ENCODE assay signal across 13 mouse cellular contexts in the genomic region with DNA sequence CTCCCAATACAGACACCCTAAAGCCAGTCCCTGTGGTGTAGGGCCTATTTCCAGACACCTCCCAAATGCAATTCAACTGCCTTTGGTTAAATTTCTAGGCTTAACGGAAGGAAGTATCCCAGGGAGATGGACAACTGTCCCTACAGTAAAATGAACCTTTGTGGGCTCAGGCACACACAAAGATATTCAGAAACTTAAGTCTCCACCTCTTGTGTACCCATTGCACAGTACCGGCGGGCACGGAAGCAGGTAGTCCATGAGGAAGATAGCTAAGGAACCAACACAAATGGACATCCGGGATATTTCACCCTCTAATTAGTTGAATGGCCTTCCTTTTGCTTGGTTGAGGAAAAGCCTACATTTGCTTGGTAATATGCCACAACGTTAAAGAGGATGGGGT. TPM values are rescaled to one million over a fixed set of nuclear protein-coding genes. Genes with fewer than 3 reads are reported as not detected.
A peak's percentile ranks its signal among the peaks of the same experiment; 100 is the strongest.
DNase-seq lines count a peak whose midpoint lies in the region; ATAC-seq and TF ChIP-seq lines count a peak whose summit lies in the region.
"Had no signal": no experiment of that assay in that cellular context is flagged by ENCODE, and none has a peak within 500 bp of the region (broad histone marks: within the 10 kb centered on the region; RNA-seq: fewer than 3 reads in every experiment).

No protein-coding gene starts in this region.

- WGBS in heart, embryonic 13.5 days = 3% methylated on average over 6 of the region's 6 CpGs
- 9% methylated on average over 6 of the region's 6 CpGs for WGBS in heart, postnatal 0 days
- WGBS in thymus, adult 2 months = 80% methylated on average over 6 of the region's 6 CpGs

- no peak for TF ChIP-seq EP300 in heart, postnatal 0 days (IDR thresholded peaks at IDR 0.05; ENCODE audit: low read depth)

- peak overlapping the region; percentile 50 for H3K4me2 ChIP-seq in heart, embryonic 13.5 days
- peak overlapping the region; percentile 44 for H3K4me2 ChIP-seq in heart, postnatal 0 days (ENCODE audit: low read depth, low read length)

- H3K9ac ChIP-seq in heart, embryonic 13.5 days = peak overlapping the region; percentile 79
- H3K9ac ChIP-seq in heart, postnatal 0 days (replicated peaks; ENCODE audit: low read depth, low read length) = no peak overlapping the region

- peaks cover 99% of the 10 kb centered on the region for H3K27me3 ChIP-seq in heart, embryonic 13.5 days (replicated peaks)
- peaks cover 99% of the 10 kb centered on the region for H3K27me3 ChIP-seq in heart, postnatal 0 days (ENCODE audit: control insufficient read depth, insufficient read depth, low read length)
- H3K27me3 ChIP-seq in thymus, adult 2 months (ENCODE audit: control insufficient read depth, insufficient read depth, low read length) = no peaks in the 10 kb centered on the region

- no peaks in the 10 kb centered on the region for H3K9me3 ChIP-seq in heart, embryonic 13.5 days
- H3K9me3 ChIP-seq in heart, postnatal 0 days (replicated peaks; ENCODE audit: control insufficient read depth, low read length) = no peaks in the 10 kb centered on the region

- no peak for TF ChIP-seq POLR2A in thymus, adult 2 months (IDR thresholded peaks at IDR 0.05; ENCODE audit: control insufficient read depth, extremely low read depth, insufficient read depth, low read length, poor library complexity)

- peaks cover 7% of the 10 kb centered on the region for H3K4me1 ChIP-seq in heart, embryonic 13.5 days
- 0 out of 2 replicates have a peak, but pooled peaks cover 3% of the 10 kb centered on the region for H3K4me1 ChIP-seq in heart, postnatal 0 days (ENCODE audit: control insufficient read depth, insufficient read depth)
- H3K4me1 ChIP-seq in thymus, adult 2 months (replicated peaks; ENCODE audit: control insufficient read depth, insufficient read depth, low read length) = no peaks in the 10 kb centered on the region

- no peak for DNase-seq in heart, adult 8-10 months (ENCODE audit: low spot score)
- DNase-seq in heart, postnatal 0 days (ENCODE audit: low spot score) = no peak
- peak; percentile 37 for DNase-seq in kidney, adult 9 months
- DNase-seq in neural tube, embryonic 10.5 days (ENCODE audit: extremely low spot score, low spot score) = peak; percentile 61
- no peak for DNase-seq in cerebellum, postnatal 14 days
- DNase-seq in thymus, adult 2 months = no peak
- no peak for DNase-seq in T-cell, adult 2 months (ENCODE audit: low spot score)
- DNase-seq: cerebellum, postnatal 36 days; retina, postnatal 1 day; thymus, postnatal 25 days had no signal

- peak overlapping the region; percentile 86 for H3K27ac ChIP-seq in heart, embryonic 13.5 days (replicated peaks)
- H3K27ac ChIP-seq in heart, postnatal 0 days (ENCODE audit: low read depth) = no peak overlapping the region
- no peak overlapping the region for H3K27ac ChIP-seq in thymus, adult 2 months (ENCODE audit: control insufficient read depth, insufficient read depth, low read length)

- H3K36me3 ChIP-seq in heart, embryonic 13.5 days = no peaks in the 10 kb centered on the region
- H3K36me3 ChIP-seq in heart, postnatal 0 days (replicated peaks; ENCODE audit: control insufficient read depth, insufficient read depth, low read length) = no peaks in the 10 kb centered on the region
- no peaks in the 10 kb centered on the region for H3K36me3 ChIP-seq in thymus, adult 2 months (ENCODE audit: control insufficient read depth, insufficient read depth, low read length)

- ATAC-seq in heart, embryonic 13.5 days (ENCODE audit: extremely low read depth, insufficient number of reproducible peaks, low FRiP score, low TSS enrichment) = no peak
- no peak for ATAC-seq in heart, postnatal 0 days (ENCODE audit: insufficient read depth, low read depth)

- TF ChIP-seq CTCF in heart, postnatal 0 days (IDR thresholded peaks at IDR 0.05; ENCODE audit: low read depth) = no peak
- TF ChIP-seq CTCF in thymus, adult 2 months (IDR thresholded peaks at IDR 0.05; ENCODE audit: borderline replicate concordance, control insufficient read depth, extremely low read depth, insufficient read depth, low read length, poor library complexity) = no peak

- peak overlapping the region; percentile 52 for H3K4me3 ChIP-seq in heart, embryonic 13.5 days
- H3K4me3 ChIP-seq in heart, postnatal 0 days (ENCODE audit: low read depth, low read length) = peak overlapping the region; percentile 43
- H3K4me3 ChIP-seq in thymus, adult 2 months (ENCODE audit: control insufficient read depth, insufficient read depth, low read length) = no peak overlapping the region

RNA-seq across cellular contexts. Expression of a gene that starts 0.9 kb away (rescaled TPM):
- 0.15 and 0.33 TPM in 2 replicates for polyA plus RNA-seq in heart, embryonic 13.5 days (2015; fragmentation: Nextera tagmentation; extraction: Ambion mirVana)
- under 1 TPM in 1 of 4 experiments, not detected in 3; 0.06 TPM for total RNA-seq in heart, adult 8-10 months (2022)
- 0.08 and 0.84 TPM in 2 replicates for total RNA-seq in heart, postnatal 0 days (2014; rRNA removed; ENCODE audit: low replicate concordance)
- polyA plus RNA-seq in heart, postnatal 0 days (2015; fragmentation: Nextera tagmentation; extraction: Ambion mirVana) = 0.03 and 0.12 TPM in 2 replicates
- polyA plus RNA-seq in thymus, adult 2 months (2012; rRNA removed) = 0.04 TPM in 1 of 2 replicates, not detected in the other
- total RNA-seq: layer of hippocampus, postnatal 10 days; megakaryocyte-erythroid progenitor cell, adult 5-6 weeks had no signal

RNA-seq across cellular contexts. Expression of a gene that starts 11.8 kb away (rescaled TPM):
- 1.5 and 2.5 TPM in 2 replicates for polyA plus RNA-seq in heart, embryonic 13.5 days (2015; fragmentation: Nextera tagmentation; extraction: Ambion mirVana)
- total RNA-seq in heart, adult 8-10 months (2022) = under 1 TPM in 3 of 4 experiments, not detected in 1; 0.20 to 0.34 (median 0.22) TPM
- not detected in 2 replicates for total RNA-seq in heart, postnatal 0 days (2014; rRNA removed; ENCODE audit: low replicate concordance)
- polyA plus RNA-seq in heart, postnatal 0 days (2015; fragmentation: Nextera tagmentation; extraction: Ambion mirVana) = 0.42 and 0.69 TPM in 2 replicates
- polyA plus RNA-seq in thymus, adult 2 months (2012; rRNA removed) = 0.85 and 1.4 TPM in 2 replicates
- total RNA-seq: layer of hippocampus, postnatal 10 days had no signal

RNA-seq across cellular contexts. Expression of a gene that starts 15.2 kb away (rescaled TPM):
- 0.71 and 0.74 TPM in 2 replicates for polyA plus RNA-seq in heart, embryonic 13.5 days (2015; fragmentation: Nextera tagmentation; extraction: Ambion mirVana)
- total RNA-seq in heart, adult 8-10 months (2022) = under 1 TPM; 0.31 to 0.49 (median 0.38) TPM
- total RNA-seq in heart, postnatal 0 days (2014; rRNA removed; ENCODE audit: low replicate concordance) = 0.38 TPM in 1 of 2 replicates, not detected in the other
- 0.08 and 0.18 TPM in 2 replicates for polyA plus RNA-seq in heart, postnatal 0 days (2015; fragmentation: Nextera tagmentation; extraction: Ambion mirVana)
- polyA plus RNA-seq in thymus, adult 2 months (2012; rRNA removed) = 1.2 and 1.5 TPM in 2 replicates
- total RNA-seq: layer of hippocampus, postnatal 10 days had no signal

RNA-seq across cellular contexts. Expression of a gene that starts 18.3 kb away (rescaled TPM):
- 0.97 and 1.6 TPM in 2 replicates for polyA plus RNA-seq in heart, embryonic 13.5 days (2015; fragmentation: Nextera tagmentation; extraction: Ambion mirVana)
- under 1 TPM in 2 of 4 experiments, not detected in 2; 0.16 to 0.19 TPM for total RNA-seq in heart, adult 8-10 months (2022)
- total RNA-seq in heart, postnatal 0 days (2014; rRNA removed; ENCODE audit: low replicate concordance) = 0.23 TPM in 1 of 2 replicates, not detected in the other
- polyA plus RNA-seq in heart, postnatal 0 days (2015; fragmentation: Nextera tagmentation; extraction: Ambion mirVana) = 0.08 and 0.15 TPM in 2 replicates
- polyA plus RNA-seq in thymus, adult 2 months (2012; rRNA removed) = 0.43 and 0.63 TPM in 2 replicates
- total RNA-seq: layer of hippocampus, postnatal 10 days; megakaryocyte-erythroid progenitor cell, adult 5-6 weeks had no signal

RNA-seq across cellular contexts. Expression of a gene that starts 28.0 kb away (rescaled TPM):
- 3.6 and 5.9 TPM in 2 replicates for polyA plus RNA-seq in heart, embryonic 13.5 days (2015; fragmentation: Nextera tagmentation; extraction: Ambion mirVana)
- total RNA-seq in heart, adult 8-10 months (2022) = under 1 TPM; 0.41 to 0.69 (median 0.57) TPM
- total RNA-seq in heart, postnatal 0 days (2014; rRNA removed; ENCODE audit: low replicate concordance) = 3.5 TPM in 1 of 2 replicates, not detected in the other
- 0.36 and 0.65 TPM in 2 replicates for polyA plus RNA-seq in heart, postnatal 0 days (2015; fragmentation: Nextera tagmentation; extraction: Ambion mirVana)
- 1.1 and 1.5 TPM in 2 replicates for polyA plus RNA-seq in thymus, adult 2 months (2012; rRNA removed)
- total RNA-seq: layer of hippocampus, postnatal 10 days had no signal

Comparison
In these comparisons a context has a peak if more than half of its experiments do, and no peak if none do; other contexts are left out.
1. DNase-seq: peak in kidney, adult 9 months (single experiment) and neural tube, embryonic 10.5 days (single experiment); none in heart, adult 8-10 months (single experiment), heart, postnatal 0 days (single experiment), cerebellum, postnatal 14 days (0 of 2), thymus, adult 2 months (single experiment) and T-cell, adult 2 months (single experiment).